Mouse (Mus musculus): ENCODE data around the gene Clcf1. TPM values are rescaled to one million over a fixed set of nuclear protein-coding genes. Genes with fewer than 3 reads are reported as not detected.
"Not testable (repeated sequence)": the region's sequence is repeated elsewhere in the genome, so short reads cannot be mapped to it uniquely, and the experiment has no call there.

Clcf1 gene
- total RNA-seq, 4 experiments from 2014 or later: 4.5 to 14.4 (median 7.6) TPM

DNA sequence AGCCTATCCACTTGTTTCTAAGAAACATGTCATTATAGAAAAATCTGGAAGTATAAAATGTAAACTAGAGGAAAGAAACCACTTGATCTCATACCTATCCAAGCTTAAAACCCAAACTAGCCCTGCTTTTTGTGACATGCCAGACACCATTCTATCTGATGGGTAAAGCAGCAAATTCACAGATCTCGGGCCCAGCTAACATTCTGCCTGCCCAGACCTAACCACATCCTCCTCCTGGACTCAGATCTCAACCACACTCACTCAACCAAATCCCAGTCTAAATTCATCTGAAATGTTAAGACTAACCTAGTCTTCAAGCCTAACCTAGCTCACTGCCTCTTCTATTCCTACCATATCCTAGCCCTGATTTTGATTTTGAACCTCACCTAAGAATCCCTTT is 4.7 kb downstream of the Clcf1 start:
- no peak for DNase-seq

DNA sequence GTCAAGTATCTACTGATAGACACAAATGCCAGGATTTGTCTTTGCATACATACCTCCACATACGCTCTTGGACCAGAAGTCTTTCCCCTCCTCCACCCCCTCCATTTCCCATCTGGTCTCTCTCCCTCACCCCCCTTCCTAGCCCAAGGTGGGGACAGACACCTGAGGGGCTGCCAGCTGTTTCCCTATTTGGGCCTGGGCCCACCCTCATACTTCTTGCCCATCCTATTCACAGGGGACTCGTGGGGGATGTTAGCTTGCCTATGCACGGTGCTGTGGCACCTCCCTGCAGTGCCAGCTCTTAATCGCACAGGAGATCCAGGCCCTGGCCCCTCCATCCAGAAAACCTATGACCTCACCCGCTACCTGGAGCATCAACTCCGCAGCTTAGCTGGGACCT is 5.9 kb downstream of the Clcf1 start:
- no peak for DNase-seq

DNA sequence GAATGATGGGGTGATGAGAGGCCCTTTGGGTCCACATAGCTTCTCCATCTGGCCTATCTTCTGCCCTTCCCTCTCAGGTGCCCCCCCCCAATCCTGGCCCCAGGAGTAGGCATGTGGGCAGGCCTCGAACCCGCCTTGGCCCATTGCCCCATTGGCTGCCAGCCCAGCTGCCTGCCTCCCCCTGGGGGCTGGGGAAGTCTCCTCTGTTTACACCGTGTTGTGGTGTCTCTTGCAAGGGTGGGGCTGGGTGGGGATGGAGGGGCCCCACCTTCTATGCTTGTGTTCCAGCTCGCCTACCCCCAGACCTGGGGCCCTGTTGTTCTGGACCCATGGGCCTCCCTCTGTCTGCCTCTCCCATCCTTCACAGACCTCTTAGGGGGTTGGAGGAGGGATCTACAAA is 6.4 kb downstream of the Clcf1 start:
- no peak for DNase-seq

DNA sequence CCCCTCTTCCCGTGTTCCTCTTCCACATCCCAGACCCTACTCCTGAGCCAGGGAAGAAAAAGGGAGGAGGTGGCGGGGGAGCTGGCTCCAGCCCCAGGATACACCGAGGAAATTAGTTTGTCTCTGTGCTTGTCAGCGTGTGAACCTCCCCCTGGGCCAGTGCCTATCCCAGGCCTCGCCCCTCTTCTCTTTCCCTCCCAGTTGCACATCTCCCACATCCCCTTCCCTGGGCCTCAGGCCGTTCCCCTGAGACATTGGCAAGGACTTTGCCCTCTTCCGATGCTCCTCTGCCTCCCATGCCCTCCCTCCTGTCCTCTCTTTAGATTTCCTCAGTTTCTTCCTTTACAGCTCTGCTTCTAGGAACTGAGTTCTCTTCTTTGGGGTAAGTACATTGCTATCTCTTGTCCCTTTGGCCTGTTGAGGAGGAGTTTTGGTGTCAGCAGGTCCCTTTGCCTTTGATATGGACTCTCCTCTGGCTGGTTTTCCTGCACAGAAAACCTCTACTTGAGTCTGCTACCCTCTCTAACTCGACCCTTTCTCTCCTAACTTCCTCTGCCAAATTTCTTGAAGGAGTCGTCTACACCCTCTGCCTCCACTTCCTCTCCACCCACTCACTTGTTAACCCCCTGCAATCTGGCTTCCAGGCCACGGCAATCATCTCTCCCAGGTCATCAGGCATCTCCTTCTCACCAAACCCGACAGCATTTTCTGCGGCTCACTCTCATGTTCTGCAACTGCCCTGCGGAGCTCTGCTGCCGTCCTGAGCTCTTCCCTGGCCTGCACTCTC is 7.1 kb downstream of the Clcf1 start:
- no peak for DNase-seq

- no peak for DNase-seq
Measured at GRCm38 (mm10) chr19:4222165-4222564, 8.1 kb downstream of the Clcf1 start.

- no peak for DNase-seq
Measured at GRCm38 (mm10) chr19:4226779-4227178, 12.7 kb downstream of the Clcf1 start.

DNA sequence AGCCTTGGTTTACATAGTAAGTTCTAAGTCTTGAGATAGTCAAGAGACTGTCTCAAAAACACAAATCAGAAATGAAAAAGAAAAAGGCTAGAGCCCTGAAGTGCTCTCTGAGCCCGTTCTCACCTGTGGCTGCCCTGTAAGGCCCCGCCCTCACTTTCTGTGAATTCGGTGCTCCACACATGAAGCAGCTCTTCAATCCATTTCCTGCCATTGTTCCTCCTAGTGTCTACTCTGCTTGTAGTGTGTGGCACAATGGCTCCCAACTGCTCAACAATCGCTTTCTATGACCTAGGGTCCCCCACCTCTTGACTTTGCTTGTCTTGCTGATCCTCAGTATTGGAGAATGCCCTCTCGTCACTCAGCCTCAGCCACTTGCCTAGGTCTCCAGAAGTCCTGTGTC is 13.4 kb downstream of the Clcf1 start:
- no peak for DNase-seq

DNA sequence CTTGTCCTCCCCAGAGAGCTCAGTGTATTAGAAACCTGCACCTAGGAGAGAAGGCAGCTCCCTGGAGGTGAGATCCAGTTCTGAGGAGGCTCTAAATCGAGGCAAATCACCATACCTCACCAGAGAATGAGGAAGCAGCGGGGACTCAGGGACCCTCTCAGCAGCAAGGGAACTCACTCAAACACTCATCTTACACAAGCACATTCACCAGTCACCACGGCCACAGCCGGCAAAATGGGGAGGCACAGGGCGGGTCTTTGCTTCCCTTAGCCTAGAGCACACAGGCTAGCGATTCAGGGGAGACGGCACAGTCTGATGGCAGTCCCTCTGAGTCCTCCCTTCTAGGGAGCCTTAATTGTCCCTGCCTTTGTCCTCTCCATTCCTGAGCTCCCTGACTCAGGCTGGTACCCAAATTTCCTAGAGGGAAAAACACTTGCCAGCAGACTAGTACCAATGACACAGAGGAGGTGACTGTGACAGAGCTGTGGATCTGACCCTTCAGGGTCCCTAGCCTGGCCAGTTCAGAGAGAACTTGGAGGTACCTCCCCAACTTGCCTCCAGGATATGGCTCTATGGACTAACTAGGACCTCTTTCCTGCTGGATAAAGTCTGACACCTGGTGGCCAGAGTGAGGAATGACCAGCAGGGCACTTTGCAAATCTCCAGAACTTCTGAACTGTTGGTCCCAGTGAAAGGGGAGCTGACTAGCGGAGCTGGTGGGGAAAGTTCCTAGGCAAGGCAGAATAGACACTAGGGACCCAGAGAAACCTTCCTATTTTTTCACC is 14.0 kb downstream of the Clcf1 start:
- no peak for DNase-seq

DNA sequence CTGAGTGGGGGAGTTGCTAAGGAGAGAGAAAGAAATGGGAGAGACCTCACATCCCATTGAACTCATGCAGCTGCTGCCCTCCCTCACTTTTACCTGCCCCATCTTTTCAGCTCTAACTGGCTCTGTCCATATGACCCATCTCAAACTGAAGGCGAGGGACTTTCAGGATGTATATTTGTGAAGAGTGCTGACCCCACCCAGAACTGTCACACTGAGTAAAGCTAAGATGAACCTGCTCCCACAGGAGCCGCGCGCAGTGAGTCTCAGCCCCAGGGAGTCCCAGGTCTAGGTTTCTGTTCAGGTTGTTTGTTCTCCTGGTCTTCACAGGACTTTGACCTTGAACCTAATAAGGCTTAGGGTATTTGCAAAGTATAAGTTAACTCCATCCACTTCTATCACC is 14.9 kb downstream of the Clcf1 start:
- DNase-seq: no peak

- DNase-seq: no peak
Measured at GRCm38 (mm10) chr19:4229451-4230076, 15.5 kb downstream of the Clcf1 start.

DNA sequence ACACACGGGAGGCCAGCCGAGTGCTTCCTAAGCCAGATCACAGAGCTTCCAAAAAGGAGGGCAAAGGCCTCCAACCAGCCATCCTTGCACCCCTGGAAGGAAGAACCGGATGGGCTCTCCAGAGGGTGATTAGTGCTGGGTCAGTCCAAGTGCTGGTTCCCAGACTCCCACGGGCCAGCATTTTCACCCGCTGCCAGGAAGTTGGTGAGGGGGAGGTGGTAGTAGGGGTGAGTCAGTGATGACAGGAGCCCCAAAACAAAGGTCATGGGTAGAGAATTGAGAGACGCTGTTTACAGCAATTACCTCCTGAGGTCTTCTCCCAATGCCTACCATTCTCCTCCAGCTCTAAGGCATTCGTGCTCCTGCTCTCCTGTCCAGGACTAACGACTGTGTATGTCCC is 16.4 kb downstream of the Clcf1 start:
- DNase-seq: no peak

GRCm38 (mm10) chr19:4231253-4232185 is 17.5 kb downstream of the Clcf1 start, which contains the start of gene Pold4:
Pold4 (plus strand) TSS chr19:4231899.
- DNase-seq: peak; percentile 97

DNA sequence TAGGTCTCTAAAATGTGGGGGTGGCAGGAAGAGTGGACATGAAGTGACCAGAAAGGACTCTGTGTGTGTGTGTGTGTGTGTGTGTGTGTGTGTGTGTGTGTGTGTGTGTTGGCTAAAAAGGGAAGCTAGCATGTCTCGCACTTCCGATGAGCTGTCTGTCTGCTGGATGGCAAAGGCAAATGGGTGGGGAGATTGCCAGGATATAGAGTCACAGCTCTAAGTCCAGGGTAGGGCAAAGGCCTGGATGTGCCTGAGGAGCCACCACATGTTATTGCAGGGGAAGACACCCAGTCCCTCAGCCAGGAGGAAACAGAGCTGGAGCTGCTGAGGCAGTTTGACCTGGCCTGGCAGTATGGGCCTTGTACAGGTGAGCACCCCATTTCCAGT is 18.1 kb downstream of the Clcf1 start:
- DNase-seq: no peak

GRCm38 (mm10) chr19:4232651-4233050 is 18.6 kb downstream of the Clcf1 start:
- DNase-seq: no peak

DNA sequence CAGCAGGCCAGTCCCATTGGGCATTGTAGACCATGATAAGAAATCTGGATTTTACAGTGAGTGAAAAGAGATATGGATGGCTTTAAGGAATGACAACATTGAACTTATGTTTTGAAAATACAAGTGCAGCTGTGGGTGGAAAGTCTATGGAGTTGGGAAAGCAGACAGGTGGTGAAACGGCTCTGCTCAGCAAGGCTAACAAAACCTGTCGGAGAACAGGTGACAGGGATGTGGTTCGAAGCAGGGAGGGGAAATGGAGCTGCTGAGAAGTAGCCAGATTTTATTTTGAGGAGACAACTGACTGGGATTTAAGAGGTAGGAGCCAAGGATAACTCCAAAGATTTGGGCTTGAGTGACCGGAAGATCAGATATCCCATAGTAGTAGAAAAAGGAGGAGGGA is 20.5 kb downstream of the Clcf1 start:
- no peak for DNase-seq

GRCm38 (mm10) chr19:4240247-4240668 is 26.2 kb downstream of the Clcf1 start:
- no peak for DNase-seq

DNA sequence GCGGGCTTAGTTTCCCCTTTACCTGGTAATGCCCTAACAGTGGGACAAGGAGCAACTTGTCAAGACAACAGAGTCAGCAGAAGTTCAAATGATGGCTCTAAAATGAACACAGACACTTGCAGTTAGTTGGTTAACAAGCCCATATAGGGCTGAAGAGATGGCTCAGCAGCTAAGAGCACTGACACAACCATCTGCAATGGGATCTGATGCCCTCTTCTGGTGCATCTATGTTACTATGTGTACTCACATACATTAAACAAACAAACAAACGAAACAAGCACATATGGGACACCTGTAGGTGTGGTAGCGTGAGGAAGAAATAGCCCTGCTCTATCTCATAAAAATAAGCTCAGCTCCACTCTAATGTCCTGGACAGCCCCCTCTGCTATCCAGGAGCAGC is 28.4 kb downstream of the Clcf1 start:
- no peak for DNase-seq

GRCm38 (mm10) chr19:4244775-4245174 is 30.7 kb downstream of the Clcf1 start:
- DNase-seq: no peak

GRCm38 (mm10) chr19:4247010-4247409 is 33.0 kb downstream of the Clcf1 start:
- DNase-seq: no peak

- DNase-seq: not testable (repeated sequence)
Measured at GRCm38 (mm10) chr19:4248683-4249082, 34.6 kb downstream of the Clcf1 start.

- DNase-seq: no peak
Measured at GRCm38 (mm10) chr19:4254230-4254629, 40.2 kb downstream of the Clcf1 start.

DNA sequence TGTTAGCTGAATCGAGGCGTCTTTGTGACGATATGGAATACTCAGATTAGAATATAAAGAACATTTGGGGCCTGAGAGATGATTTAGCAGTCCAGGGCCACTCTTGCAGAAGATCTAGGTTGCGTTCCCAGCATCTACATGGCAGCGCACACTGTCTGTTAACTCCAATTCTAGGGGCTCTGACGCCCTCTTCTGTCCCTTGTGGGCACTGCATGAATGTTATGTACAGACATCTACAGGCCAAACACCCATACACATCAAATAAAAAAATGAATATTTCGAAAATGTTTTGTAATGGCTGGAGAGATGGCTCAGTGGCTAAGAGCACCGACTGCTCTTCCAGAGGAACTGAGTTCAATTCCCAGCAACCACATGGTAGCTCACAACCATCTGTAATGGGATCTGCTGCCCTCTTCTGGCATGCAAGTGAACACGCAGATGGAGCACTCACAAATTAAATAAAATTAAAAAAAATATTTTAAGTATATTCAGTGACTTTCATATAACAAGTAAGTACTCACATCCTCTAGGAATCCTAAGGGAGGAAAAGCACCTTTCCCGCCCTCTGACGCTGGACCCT is 41.6 kb downstream of the Clcf1 start:
- DNase-seq: no peak

Data from adrenal gland, adult 8-10 months (tissue).